Mouse (Mus musculus): Measurements from ENCODE around the gene Ramp3.

GRCm38 (mm10) chr11:6639072-6639471 is 19.2 kb upstream of the Ramp3 start:
- TF ChIP-seq CTCF (conservative IDR thresholded peaks at IDR 0.05; ENCODE audit: low read length) (no peak), NANOG (IDR thresholded peaks at IDR 0.05; ENCODE audit: borderline replicate concordance, low read length) (no peak), POU5F1 (IDR thresholded peaks at IDR 0.05; ENCODE audit: borderline replicate concordance, low read length) (no peak)

Measured in E14TG2a.4 (cell line).